In the genomic region with DNA sequence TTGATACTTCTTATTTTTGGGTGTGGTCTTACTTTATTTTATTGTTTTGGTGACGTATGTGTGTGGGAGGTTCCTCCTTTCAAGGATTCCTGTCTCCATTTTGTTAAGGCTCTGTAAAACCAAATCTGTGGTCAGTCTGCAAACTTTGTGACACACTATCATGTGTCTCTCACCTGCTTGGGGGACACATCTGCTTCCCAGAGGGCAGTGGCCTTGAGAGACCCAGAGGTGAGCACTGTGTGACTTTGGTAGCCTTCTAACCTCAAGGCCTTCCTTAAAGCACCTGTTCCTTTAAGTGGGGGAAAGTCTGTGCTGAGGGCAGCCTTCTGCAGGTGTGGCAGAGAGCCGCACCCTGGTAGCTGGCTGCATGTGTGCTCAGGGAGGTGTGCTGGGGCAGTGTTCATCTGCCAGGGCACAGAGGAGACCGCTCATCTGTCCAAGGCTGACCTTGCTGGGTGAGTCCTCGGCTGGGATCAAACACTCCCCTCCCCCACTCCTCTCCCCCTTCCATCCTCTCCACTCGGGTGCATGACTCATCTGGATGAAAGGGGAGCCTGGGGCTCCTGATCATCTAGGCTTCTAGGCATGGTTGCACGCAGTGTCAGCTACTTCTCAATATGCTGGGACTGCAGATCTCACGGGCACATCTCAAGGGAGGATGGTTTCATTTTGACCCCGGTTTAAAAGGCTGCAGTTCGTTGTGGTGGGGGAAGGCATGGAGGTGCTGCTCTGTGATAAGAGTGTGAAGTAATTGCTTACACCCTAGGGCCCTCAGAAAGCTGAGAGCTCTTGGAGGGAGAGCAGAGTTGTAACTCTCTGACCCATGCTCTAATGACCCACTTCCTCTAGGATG, we compare ENCODE assay signal across 10 mouse cellular contexts. TPM values are rescaled to one million over a fixed set of nuclear protein-coding genes. Genes with fewer than 3 reads are reported as not detected.
A peak's percentile ranks its signal among the peaks of the same experiment; 100 is the strongest.
DNase-seq lines count a peak whose midpoint lies in the region; ATAC-seq and TF ChIP-seq lines count a peak whose summit lies in the region.
"Had no signal": no experiment of that assay in that cellular context is flagged by ENCODE, and none has a peak within 500 bp of the region (broad histone marks: within the 10 kb centered on the region; RNA-seq: fewer than 3 reads in every experiment).

No protein-coding gene starts in this region.

- no peak overlapping the region for H3K27ac ChIP-seq in kidney, embryonic 15.5 days
- H3K27ac ChIP-seq in intestine, embryonic 15.5 days = peak overlapping the region; percentile 84
- peak overlapping the region; percentile 54 for H3K27ac ChIP-seq in stomach, embryonic 15.5 days
- H3K27ac ChIP-seq: hindbrain, embryonic 15.5 days; midbrain, embryonic 12.5 days had no signal

- TF ChIP-seq CTCF in E14TG2a.4 (conservative IDR thresholded peaks at IDR 0.05; ENCODE audit: low read length) = no peak

- intact Hi-C loops in left cerebral cortex, postnatal 4 days (cut with DNase I) = no loop called here

- 0 out of 2 replicates have a peak overlapping the region, but pooled peaks have one; percentile 5 for H3K4me2 ChIP-seq in kidney, embryonic 15.5 days
- H3K4me2 ChIP-seq in intestine, embryonic 15.5 days (replicated peaks) = peak overlapping the region; percentile 39
- peak overlapping the region; percentile 19; the same call in 1 of the 2 replicates for H3K4me2 ChIP-seq in stomach, embryonic 15.5 days
- H3K4me2 ChIP-seq: hindbrain, embryonic 15.5 days; midbrain, embryonic 12.5 days had no signal

- no peaks in the 10 kb centered on the region for H3K36me3 ChIP-seq in kidney, embryonic 15.5 days
- H3K36me3 ChIP-seq in E14TG2a.4 (ENCODE audit: insufficient read depth, low read length) = no peaks in the 10 kb centered on the region
- H3K36me3 ChIP-seq in intestine, embryonic 15.5 days = no peaks in the 10 kb centered on the region
- no peaks in the 10 kb centered on the region for H3K36me3 ChIP-seq in stomach, embryonic 15.5 days
- H3K36me3 ChIP-seq: hindbrain, embryonic 15.5 days; midbrain, embryonic 12.5 days had no signal

- no peaks in the 10 kb centered on the region for H3K27me3 ChIP-seq in kidney, embryonic 15.5 days
- H3K27me3 ChIP-seq in E14TG2a.4 (ENCODE audit: insufficient read depth, low read length) = no peaks in the 10 kb centered on the region; the same call in 1 of the 2 replicates
- no peaks in the 10 kb centered on the region for H3K27me3 ChIP-seq in intestine, embryonic 15.5 days (replicated peaks)
- H3K27me3 ChIP-seq in stomach, embryonic 15.5 days (replicated peaks) = no peaks in the 10 kb centered on the region
- H3K27me3 ChIP-seq: hindbrain, embryonic 15.5 days; midbrain, embryonic 12.5 days had no signal

- peak; percentile 50; the same call in 1 of the 2 replicates for ATAC-seq in kidney, embryonic 15.5 days (replicated peaks; ENCODE audit: low FRiP score)
- ATAC-seq in intestine, embryonic 15.5 days = peak; percentile 93
- peak; percentile 81 for ATAC-seq in stomach, embryonic 15.5 days (ENCODE audit: insufficient read depth, low FRiP score, low read depth)

- no peak for DNase-seq in kidney, postnatal 36 days
- DNase-seq in left cerebral cortex, postnatal 4 days = no peak
- no peak for DNase-seq in left cerebral cortex, adult 9 months (ENCODE audit: low spot score in 2 of 2)
- DNase-seq in cerebellum, postnatal 25 days = no peak

- peaks cover 12% of the 10 kb centered on the region; the same call in 1 of the 2 replicates for H3K4me1 ChIP-seq in kidney, embryonic 15.5 days
- H3K4me1 ChIP-seq in E14TG2a.4 (replicated peaks; ENCODE audit: low read depth, low read length) = peaks cover 54% of the 10 kb centered on the region
- 0 out of 2 replicates have a peak, but pooled peaks cover 5% of the 10 kb centered on the region for H3K4me1 ChIP-seq in intestine, embryonic 15.5 days (replicated peaks)
- H3K4me1 ChIP-seq in stomach, embryonic 15.5 days = no peaks in the 10 kb centered on the region

- 16% methylated on average over 9 of the region's 9 CpGs for WGBS in kidney, embryonic 15.5 days
- WGBS in intestine, embryonic 15.5 days = 30% methylated on average over 9 of the region's 9 CpGs
- 22% methylated on average over 9 of the region's 9 CpGs for WGBS in stomach, embryonic 15.5 days

- no peak overlapping the region for H3K4me3 ChIP-seq in kidney, embryonic 15.5 days (replicated peaks)
- peak overlapping the region; percentile 46 for H3K4me3 ChIP-seq in E14TG2a.4 (replicated peaks; ENCODE audit: low read length)
- peak overlapping the region; percentile 24 for H3K4me3 ChIP-seq in intestine, embryonic 15.5 days (replicated peaks)
- peak overlapping the region; percentile 25 for H3K4me3 ChIP-seq in stomach, embryonic 15.5 days (replicated peaks)
- H3K4me3 ChIP-seq: hindbrain, embryonic 15.5 days; midbrain, embryonic 12.5 days had no signal

- H3K9ac ChIP-seq in kidney, embryonic 15.5 days = no peak overlapping the region
- no peak overlapping the region for H3K9ac ChIP-seq in intestine, embryonic 15.5 days
- no peak overlapping the region for H3K9ac ChIP-seq in stomach, embryonic 15.5 days
- H3K9ac ChIP-seq: hindbrain, embryonic 15.5 days; midbrain, embryonic 12.5 days had no signal

- no peaks in the 10 kb centered on the region for H3K9me3 ChIP-seq in kidney, embryonic 15.5 days (replicated peaks)
- no peaks in the 10 kb centered on the region for H3K9me3 ChIP-seq in E14TG2a.4 (ENCODE audit: low read length)
- no peaks in the 10 kb centered on the region for H3K9me3 ChIP-seq in intestine, embryonic 15.5 days
- no peaks in the 10 kb centered on the region for H3K9me3 ChIP-seq in stomach, embryonic 15.5 days
- H3K9me3 ChIP-seq: hindbrain, embryonic 15.5 days; midbrain, embryonic 12.5 days had no signal

RNA-seq across cellular contexts. Expression of a gene that starts 34.4 kb away (rescaled TPM):
- polyA plus RNA-seq in kidney, embryonic 15.5 days (2015; fragmentation: Nextera tagmentation; extraction: Ambion mirVana) = not detected in 2 replicates
- polyA plus RNA-seq in intestine, embryonic 15.5 days (2015; fragmentation: Nextera tagmentation; extraction: Ambion mirVana) = 0.01 and 0.05 TPM in 2 replicates
- polyA plus RNA-seq in stomach, embryonic 15.5 days (2015; fragmentation: Nextera tagmentation; extraction: Ambion mirVana) = 0.04 and 0.10 TPM in 2 replicates
- total RNA-seq in left cerebral cortex, postnatal 4 days (2021) = 10 to 100 TPM; 33.2 to 36.8 TPM
